Mouse (Mus musculus) testis, adult 2 months (tissue): ENCODE data around the gene Wbp1. TPM values are rescaled to one million over a fixed set of nuclear protein-coding genes. Genes with fewer than 3 reads are reported as not detected.

ENCODE experiments used
- H3K27ac ChIP-seq: fragments of 200-500 bp; 2 replicates; pipeline ENCODE4 v1.5.1; 2012; ENCODE audit warnings: low read depth, low read length; ENCODE audit not compliant: control insufficient read depth, insufficient read depth
- H3K27me3 ChIP-seq: fragments of 200-500 bp; 2 replicates; pipeline ENCODE4 v1.6.1; 2012; ENCODE audit warnings: mild to moderate bottlenecking, low read length, moderate library complexity; ENCODE audit not compliant: control insufficient read depth, insufficient read depth
- H3K36me3 ChIP-seq: fragments of 200-500 bp; 2 replicates; pipeline ENCODE4 v1.6.1; 2012; ENCODE audit warnings: mild to moderate bottlenecking, low read length; ENCODE audit not compliant: control insufficient read depth, insufficient read depth
- H3K4me1 ChIP-seq: fragments of 200-500 bp; 2 replicates; pipeline ENCODE4 v1.6.1; 2012; ENCODE audit warnings: low read length; ENCODE audit not compliant: control insufficient read depth, insufficient read depth
- H3K4me3 ChIP-seq: fragments of 200-500 bp; 2 replicates; pipeline ENCODE4 v1.5.1; 2012; ENCODE audit warnings: low read depth, mild to moderate bottlenecking, low read length, moderate library complexity, mixed read lengths; ENCODE audit not compliant: control insufficient read depth
- CTCF ChIP-seq: fragments of 200-500 bp; IDR thresholded peaks from 2 replicates; pipeline ENCODE4 v1.5.1; 2012; ENCODE audit warnings: low read depth, mild to moderate bottlenecking, inconsistent platforms, low read length, moderate library complexity; ENCODE audit not compliant: control insufficient read depth, insufficient read depth, insufficient replicate concordance
- POLR2A ChIP-seq: fragments of 200-500 bp; IDR thresholded peaks from 2 replicates; pipeline ENCODE4 v1.6.1; 2012; ENCODE audit warnings: low read depth, mild to moderate bottlenecking, inconsistent platforms, low read length, moderate library complexity; ENCODE audit not compliant: control insufficient read depth
- polyA plus RNA-seq: library from polyadenylated mRNA; depleted of rRNA; stranded (reverse); fragments of >200 nt; gene quantifications from 2 replicates; pipeline ENCODE4 v1.2.3, GENCODE M21; 2012

Wbp1 gene
- polyA plus RNA-seq, 1 experiment, result 53.0 TPM

DNA sequence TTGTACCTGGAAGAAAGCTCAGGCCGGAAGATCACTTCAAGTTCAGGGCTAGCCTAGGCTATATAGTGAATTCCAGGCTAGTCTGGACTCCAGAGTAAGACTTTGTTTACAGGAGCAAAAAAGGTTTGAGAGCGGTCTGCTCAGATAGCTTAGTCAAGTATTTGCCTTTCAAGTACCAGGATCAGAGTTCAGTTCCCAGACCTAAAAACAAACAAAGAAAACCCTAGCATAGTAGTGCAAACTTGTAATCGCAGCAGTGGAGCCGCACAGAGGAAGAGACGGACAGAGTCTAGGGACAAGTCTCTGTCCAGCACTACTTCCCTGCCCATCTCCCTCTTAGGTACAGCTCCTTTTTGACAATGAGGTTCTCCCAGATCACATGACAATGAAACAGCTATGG, 41.1 kb downstream of the Wbp1 start:
- Histone ChIP-seq H3K27me3 (no peaks in the 10 kb centered on the region), H3K36me3 (no peaks in the 10 kb centered on the region; the same call in 1 of the 2 replicates), H3K27ac (no peak overlapping the region), H3K4me1 (peaks cover 7% of the 10 kb centered on the region), H3K4me3 (no peak overlapping the region)
- TF ChIP-seq POLR2A (no peak), CTCF (no peak)

GRCm38 (mm10) chr6:83078324-83078858, 43.0 kb downstream of the Wbp1 start:
- no peaks in the 10 kb centered on the region for H3K27me3 ChIP-seq
- no peaks in the 10 kb centered on the region; the same call in 1 of the 2 replicates for H3K36me3 ChIP-seq
- H3K4me1 ChIP-seq, result peaks cover 7% of the 10 kb centered on the region
- TF ChIP-seq CTCF, result 0 out of 2 replicates have a peak, but pooled peaks have one; percentile 7
- peak; percentile 53; the same call in 1 of the 2 replicates for TF ChIP-seq POLR2A
- peak overlapping the region; percentile 97 for H3K4me3 ChIP-seq
- H3K27ac ChIP-seq, result peak overlapping the region; percentile 99

DNA sequence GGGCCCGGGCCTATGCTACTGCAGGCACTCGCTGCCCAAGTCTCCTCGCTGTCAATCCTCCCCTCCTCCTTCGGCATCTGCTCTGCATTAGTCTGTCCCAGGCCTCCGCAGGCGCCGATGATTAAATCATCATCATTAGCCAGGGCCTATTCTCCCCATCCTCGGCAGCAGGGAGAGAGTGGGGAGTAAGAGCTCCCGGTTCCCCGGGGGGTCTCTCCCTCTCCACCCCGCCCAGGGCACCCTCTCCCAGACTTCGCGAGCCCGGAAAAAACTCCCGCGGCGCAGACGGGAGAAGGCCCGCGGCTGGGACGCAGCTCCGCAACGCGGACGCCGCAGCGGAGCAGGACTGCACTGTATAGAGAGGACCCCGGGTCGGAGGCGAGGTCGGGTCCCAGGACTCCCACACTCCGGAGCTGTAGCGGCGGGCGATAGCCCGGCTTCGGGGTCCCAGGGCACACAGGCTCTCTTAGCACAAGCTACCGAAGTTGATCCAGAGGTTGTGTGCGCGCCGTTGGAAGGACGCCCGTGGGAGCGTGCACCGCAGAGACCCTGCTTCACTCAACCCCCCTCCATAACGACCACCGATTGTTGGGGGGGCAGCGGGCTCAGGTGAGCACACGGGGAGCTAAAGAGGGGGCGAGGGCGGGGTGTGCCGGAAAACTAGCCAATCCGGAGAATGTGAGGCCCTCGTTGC, 43.6 kb downstream of the Wbp1 start, which contains the start of gene Pcgf1:
Gene Pcgf1, plus strand, starts transcription at position 240 of the 694 bp plus-strand sequence.
- peak; percentile 60; the same call in 1 of the 2 replicates for TF ChIP-seq POLR2A
- TF ChIP-seq CTCF, result no peak
- no peaks in the 10 kb centered on the region; the same call in 1 of the 2 replicates for H3K36me3 ChIP-seq
- peak within 1 kb of the TSS; percentile 97 for H3K4me3 ChIP-seq
- H3K4me1 ChIP-seq, result peaks cover 7% of the 10 kb centered on the region
- H3K27ac ChIP-seq, result peak within 1 kb of the TSS; percentile 99
- no peaks in the 10 kb centered on the region for H3K27me3 ChIP-seq

DNA sequence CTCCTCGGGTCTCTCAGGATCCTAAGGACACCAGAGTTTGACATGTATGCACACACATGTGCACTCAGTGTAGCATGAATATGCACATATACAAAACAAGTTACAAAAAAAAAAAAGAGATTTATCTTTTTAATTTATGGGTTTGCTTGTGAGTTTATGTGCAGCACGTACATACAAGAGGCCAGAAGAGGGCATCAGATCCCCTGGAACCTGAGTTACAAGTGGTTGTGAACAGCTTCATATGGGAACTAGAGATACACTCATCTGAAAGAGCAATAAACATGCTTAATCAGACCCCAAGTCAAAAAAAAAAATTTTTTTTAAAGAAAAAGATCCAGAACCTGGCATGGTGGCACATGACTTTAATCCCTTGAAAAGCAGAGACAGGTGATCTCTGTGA, 46.4 kb downstream of the Wbp1 start:
- no peak overlapping the region for H3K4me3 ChIP-seq
- H3K36me3 ChIP-seq, result no peaks in the 10 kb centered on the region; the same call in 1 of the 2 replicates
- H3K4me1 ChIP-seq, result peaks cover 13% of the 10 kb centered on the region
- H3K27ac ChIP-seq, result no peak overlapping the region
- peaks cover 3% of the 10 kb centered on the region; the same call in 1 of the 2 replicates for H3K27me3 ChIP-seq
- TF ChIP-seq CTCF (no peak), POLR2A (no peak)

GRCm38 (mm10) chr6:83071220-83071619, 50.1 kb downstream of the Wbp1 start:
- TF ChIP-seq POLR2A (no peak), CTCF (no peak)
- Histone ChIP-seq H3K4me1 (peaks cover 12% of the 10 kb centered on the region), H3K36me3 (no peaks in the 10 kb centered on the region), H3K27me3 (peaks cover 3% of the 10 kb centered on the region; the same call in 1 of the 2 replicates), H3K4me3 (no peak overlapping the region), H3K27ac (no peak overlapping the region)

- Histone ChIP-seq H3K27ac (no peak overlapping the region), H3K4me1 (peaks cover 12% of the 10 kb centered on the region), H3K27me3 (peaks cover 3% of the 10 kb centered on the region; the same call in 1 of the 2 replicates), H3K4me3 (peak overlapping the region; percentile 9; the same call in 1 of the 2 replicates), H3K36me3 (no peaks in the 10 kb centered on the region)
- TF ChIP-seq POLR2A (no peak), CTCF (no peak)
Measured at GRCm38 (mm10) chr6:83070311-83071219, 50.8 kb downstream of the Wbp1 start.

- Histone ChIP-seq H3K4me3 (peak within 1 kb of the TSS; percentile 9; the same call in 1 of the 2 replicates), H3K27ac (no peak within 1 kb of the TSS), H3K27me3 (peaks cover 3% of the 10 kb centered on the region; the same call in 1 of the 2 replicates), H3K4me1 (peaks cover 12% of the 10 kb centered on the region), H3K36me3 (no peaks in the 10 kb centered on the region)
- no peak for TF ChIP-seq CTCF
- TF ChIP-seq POLR2A, result no peak
Measured at GRCm38 (mm10) chr6:83070247-83070310, 51.3 kb downstream of the Wbp1 start, which contains the start of gene Tlx2. Tlx2 (minus strand) TSS chr6:83070293.
